Mouse (Mus musculus): ENCODE measurements at regions not wholly inside any gene's neighbourhood (a gene's known extent, or its start where the extent isn't known, plus 50 kb on each side); places are given as distances from the start of the nearest gene placed in this dataset.

DNA sequence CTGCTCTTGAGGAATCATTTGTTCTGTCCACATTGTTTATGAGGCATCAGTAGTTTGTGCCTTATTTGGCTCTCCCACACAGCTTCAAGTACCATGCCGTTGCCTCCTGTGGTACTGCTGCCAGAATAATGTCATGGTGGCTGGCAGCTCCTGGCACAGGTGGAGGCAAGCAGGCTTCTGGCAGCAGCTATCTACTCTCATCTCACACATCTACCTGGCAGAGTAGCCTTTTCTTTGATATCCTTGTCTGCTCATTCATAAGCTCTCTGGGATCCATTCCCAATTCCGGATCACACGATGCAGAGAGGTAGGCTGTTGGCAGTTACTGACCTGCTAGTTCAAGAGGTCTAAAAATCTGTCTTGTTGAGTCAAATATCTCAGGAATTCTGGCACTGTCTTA lies 373.6 kb upstream of the Depdc1a start:
- no peak overlapping the region for H3K4me2 ChIP-seq (replicated peaks)
- H3K4me3 ChIP-seq (replicated peaks) = no peak overlapping the region
- no peak for ATAC-seq
- H3K36me3 ChIP-seq = no peaks in the 10 kb centered on the region
- 87% methylated on average over 3 of the region's 3 CpGs for WGBS
- no peaks in the 10 kb centered on the region for H3K9me3 ChIP-seq
- no peaks in the 10 kb centered on the region for H3K4me1 ChIP-seq (replicated peaks)
- H3K27ac ChIP-seq = no peak overlapping the region
- no peak overlapping the region for H3K9ac ChIP-seq (replicated peaks)
- no peaks in the 10 kb centered on the region for H3K27me3 ChIP-seq

DNA sequence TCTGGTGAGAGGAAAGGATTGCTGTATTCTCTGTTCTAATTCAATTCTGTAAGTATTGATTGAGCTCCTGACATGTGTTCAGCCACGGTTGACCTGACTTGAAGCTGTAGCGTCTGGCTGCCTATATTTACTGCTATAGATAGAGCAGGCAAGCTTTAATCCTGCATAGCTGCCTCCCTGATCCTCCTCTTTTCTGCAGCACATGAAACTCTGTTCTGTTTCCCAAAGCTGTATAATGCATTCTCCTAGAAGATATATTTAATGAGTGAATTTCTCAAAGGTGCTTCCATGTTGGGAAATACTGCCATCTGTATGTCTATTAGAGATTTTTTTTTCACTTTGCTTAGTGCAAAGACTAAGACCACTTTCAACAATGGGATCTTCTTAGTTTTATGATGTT lies 351.4 kb upstream of the Depdc1a start:
- WGBS = 35% methylated on average over 2 of the region's 2 CpGs
- H3K4me3 ChIP-seq (replicated peaks) = no peak overlapping the region
- no peaks in the 10 kb centered on the region for H3K27me3 ChIP-seq
- no peak overlapping the region for H3K27ac ChIP-seq
- H3K36me3 ChIP-seq = no peaks in the 10 kb centered on the region
- H3K9me3 ChIP-seq = no peaks in the 10 kb centered on the region
- ATAC-seq = peak; percentile 50; the same call in 1 of the 2 replicates
- H3K4me1 ChIP-seq (replicated peaks) = no peaks in the 10 kb centered on the region
- H3K4me2 ChIP-seq (replicated peaks) = no peak overlapping the region
- no peak overlapping the region for H3K9ac ChIP-seq (replicated peaks)

DNA sequence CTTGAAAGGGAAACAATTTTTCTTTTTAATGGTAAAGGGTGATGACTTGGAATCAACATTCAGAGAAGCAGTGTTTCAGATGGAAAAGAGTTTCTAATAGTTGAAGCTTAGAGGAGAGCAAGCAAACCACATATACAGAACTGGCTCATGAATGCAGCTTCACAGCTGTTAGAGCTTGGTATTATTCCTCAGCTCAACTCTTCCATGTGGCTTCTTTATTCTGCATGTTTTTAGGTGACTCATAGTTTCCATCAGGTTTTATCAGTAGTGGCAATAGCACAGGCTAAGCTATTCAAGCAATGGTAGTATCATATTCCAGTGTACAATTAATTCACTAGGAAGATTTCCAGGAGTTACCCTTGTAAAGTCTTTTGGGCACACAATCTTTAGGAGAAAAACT lies 313.7 kb upstream of the Depdc1a start:
- Histone ChIP-seq H3K4me2 (replicated peaks) (no peak overlapping the region), H3K9ac (replicated peaks) (no peak overlapping the region), H3K36me3 (no peaks in the 10 kb centered on the region), H3K27ac (no peak overlapping the region), H3K27me3 (no peaks in the 10 kb centered on the region), H3K9me3 (no peaks in the 10 kb centered on the region), H3K4me1 (replicated peaks) (no peaks in the 10 kb centered on the region), H3K4me3 (replicated peaks) (no peak overlapping the region)
- ATAC-seq = no peak

DNA sequence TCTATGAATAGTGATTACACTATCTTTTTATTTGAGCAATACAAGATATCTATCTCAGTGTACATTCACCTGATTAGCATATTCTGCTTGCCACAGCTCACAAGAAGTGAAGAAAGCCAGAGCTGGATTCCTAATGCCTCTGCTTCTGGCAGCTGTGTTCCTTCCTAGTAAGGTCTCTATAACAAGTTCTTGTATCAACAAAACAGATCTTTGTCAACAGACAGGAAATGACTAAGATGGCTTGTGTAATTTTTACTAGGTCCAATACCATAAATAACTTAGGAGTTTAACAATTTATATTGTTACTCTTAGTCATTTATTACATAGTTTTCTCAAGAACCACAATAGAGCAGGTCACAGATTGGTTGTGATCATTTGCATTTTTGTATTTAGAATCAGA lies 302.0 kb upstream of the Depdc1a start:
- Histone ChIP-seq H3K4me2 (replicated peaks) (no peak overlapping the region), H3K9me3 (no peaks in the 10 kb centered on the region), H3K27me3 (no peaks in the 10 kb centered on the region), H3K4me3 (replicated peaks) (no peak overlapping the region), H3K4me1 (replicated peaks) (no peaks in the 10 kb centered on the region), H3K27ac (no peak overlapping the region), H3K36me3 (no peaks in the 10 kb centered on the region), H3K9ac (replicated peaks) (no peak overlapping the region)
- no peak for ATAC-seq
